Mouse (Mus musculus) left cerebral cortex, adult 9 months (tissue): ENCODE measurements around the gene Rfxap.
"Not testable (repeated sequence)": the region's sequence is repeated elsewhere in the genome, so short reads cannot be mapped to it uniquely, and the experiment has no call there.

Experiments
- DNase-seq, 2 experiments: peaks; one replicate each; pipeline ENCODE4 v3.0.0; 2022; ENCODE audit warnings: low spot score in 2 of 2

Gene Rfxap

DNA sequence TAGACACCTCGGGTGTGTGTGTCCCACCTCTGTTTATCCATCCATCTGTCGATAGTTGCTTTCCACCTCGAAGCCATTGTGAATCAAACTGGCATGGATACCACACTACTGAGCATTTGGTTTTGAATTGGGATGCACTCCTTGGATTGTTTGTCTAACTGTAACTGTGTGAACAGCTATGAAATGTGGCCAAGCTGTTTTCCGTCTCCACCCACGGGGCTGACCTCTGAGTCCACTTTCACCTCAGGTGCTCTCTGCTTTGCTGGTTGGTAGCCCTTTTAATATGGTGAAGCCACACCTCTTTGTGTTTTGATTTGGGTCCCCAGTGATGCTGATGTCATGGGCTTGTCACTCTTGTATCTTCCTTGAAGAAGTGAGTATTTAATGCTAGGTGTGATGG lies 40.8 kb downstream of the Rfxap start:
- DNase-seq = no peak

DNA sequence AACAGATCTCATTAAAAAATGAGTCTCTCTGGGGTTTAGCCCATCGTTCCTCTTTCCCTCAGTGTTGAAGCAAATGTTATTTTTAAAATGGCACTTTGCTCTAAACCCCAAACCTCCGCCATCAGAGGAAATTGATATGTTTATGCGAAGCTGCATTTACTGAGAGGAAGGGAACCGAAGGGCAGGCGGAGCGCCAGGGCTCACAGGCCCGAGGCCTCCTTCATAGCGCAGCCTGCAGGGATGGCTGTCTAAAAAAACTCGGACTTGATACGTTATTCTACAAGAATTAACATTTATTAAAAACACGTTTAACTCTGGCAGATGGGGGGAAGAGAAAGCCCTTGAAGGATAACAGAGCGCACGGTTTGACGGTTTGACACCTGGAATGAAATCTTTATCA lies 41.6 kb downstream of the Rfxap start:
- no peak for DNase-seq

DNA sequence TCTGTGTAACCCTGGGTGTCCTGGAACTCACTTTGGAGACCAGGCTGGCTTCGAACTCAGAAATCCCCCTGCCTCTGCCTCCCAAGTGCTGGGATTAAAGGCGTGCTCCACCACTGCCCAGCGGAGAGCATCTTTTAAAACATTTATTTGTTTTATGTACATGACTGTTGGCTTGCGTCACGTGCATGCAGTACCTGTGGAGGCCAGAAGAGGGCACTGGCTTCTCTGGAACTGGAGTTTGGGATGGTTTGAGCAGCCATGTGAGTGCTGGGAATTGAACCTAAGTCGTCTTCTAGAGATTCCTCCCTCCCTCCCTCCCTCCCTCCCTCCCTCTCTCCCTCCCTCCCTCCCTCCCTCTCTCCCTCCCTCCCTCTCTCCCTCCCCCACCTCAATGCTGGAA lies 42.1 kb downstream of the Rfxap start:
- DNase-seq = not testable (repeated sequence)

DNA sequence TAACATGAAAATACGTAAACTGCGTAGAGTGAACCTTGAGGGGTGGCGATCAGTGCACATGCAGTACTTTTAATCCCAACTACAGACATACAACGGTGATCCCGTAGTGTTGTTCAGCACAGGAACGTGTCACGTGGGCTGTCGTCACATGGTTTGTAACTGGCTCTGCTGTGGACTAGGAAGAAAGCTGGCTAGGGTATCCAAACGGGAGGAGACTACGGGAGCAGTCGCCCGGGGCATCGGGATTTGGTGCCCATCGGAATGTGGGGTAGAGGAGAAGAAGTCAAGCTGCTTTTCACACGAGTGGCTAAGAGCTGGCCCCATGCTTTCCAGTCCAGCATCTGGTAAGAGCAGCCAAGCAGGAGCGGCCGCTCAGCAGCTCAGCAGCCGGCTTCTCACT lies 43.2 kb downstream of the Rfxap start:
- DNase-seq = peak in 1 of 2 experiments; percentile 34

DNA sequence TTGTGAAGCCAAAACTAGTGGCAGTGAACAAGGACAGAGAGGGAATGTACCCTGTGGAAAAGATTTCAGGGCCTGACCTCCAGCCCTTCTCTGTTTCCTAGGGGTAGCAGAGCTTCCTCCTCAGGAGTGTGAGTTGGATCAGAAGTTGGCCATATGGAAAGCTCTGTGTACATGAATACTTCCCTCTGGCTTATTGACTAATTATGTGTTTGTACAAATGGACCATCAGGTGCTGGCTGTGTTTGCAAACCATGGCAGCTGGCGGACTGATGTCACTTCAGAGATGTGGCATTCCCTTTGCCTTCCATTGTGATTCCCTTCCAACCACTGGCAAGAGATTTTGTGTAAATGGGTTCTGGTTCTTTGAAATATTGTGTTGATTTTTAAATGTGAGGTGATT lies 46.3 kb downstream of the Rfxap start:
- no peak for DNase-seq

DNA sequence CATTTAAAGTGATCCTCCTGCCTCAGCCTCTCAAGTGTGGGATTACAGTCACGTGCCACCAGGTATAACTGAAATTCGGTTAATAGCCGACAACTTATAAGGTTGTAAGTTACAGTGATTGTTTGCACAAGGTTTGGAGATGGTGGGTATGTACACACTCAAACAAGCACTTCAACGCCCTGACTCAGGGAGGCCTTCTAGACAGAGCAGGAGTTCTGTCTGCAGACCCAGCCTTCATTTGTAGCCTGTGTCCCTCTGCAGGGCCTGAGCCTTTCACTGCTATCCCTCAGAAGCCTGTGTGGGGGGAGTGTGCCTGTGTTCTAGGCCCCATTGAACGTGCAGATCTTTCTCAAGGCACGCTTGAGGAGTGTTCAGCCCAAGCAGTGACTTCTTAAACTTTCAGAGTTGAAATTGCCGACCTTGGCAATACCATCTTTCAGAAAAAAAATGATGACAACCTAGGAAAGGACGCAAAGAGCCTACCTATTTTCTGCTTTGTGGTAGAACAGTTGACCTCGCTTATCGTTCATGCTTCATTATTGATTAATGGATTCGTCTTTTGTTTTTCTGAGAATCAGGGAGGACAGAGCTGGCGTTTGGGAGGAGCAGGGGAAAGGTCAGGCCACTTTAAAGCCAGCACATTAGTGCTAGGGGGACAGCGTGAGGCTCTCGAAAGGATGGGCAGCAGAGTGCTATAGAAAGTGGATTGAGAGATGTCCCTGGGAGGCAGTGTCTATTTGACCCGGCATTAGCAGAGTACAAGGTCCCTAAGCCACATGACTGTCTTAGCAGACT lies 47.1 kb downstream of the Rfxap start:
- DNase-seq = no peak

GRCm38 (mm10) chr3:54759211-54759610 lies 48.4 kb downstream of the Rfxap start:
- DNase-seq = no peak

DNA sequence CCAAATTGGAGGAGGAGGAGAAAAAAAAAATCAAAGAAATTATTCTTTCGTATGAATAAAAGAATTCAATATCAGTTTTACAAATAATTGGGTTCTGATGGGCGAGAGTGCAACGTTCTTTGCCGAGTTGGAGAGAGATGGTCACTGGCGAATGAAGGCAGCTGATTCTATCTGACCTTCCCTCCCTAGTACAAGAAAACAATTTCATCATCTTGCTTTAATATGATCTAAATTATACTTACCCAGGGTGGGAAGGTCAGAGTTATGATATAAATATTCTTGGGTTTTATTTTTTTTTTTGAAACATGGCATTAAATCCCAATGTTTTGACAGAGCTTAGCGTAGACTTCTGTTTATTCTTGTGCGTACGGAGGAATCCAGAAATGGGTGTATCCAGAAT lies 50.1 kb downstream of the Rfxap start:
- DNase-seq = no peak

DNA sequence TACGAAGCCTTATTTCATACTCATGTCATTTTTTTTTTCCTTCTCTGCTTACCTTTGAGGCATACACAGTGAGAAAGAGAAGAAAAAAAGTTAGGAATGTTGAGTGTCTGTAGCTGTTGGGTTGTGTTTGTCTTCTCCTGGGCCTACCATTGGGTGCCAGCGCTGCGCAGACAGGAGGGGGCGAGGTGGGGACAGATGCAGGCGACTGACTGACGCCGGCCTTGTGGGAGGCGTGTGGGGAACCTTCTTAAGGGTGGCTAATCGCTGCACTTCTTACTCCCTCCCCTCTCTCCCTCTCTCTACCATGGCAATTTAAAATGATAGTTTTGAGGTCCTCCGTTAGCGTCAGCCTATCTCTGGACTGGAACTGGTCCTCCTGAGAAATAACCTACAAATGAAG lies 51.5 kb downstream of the Rfxap start:
- peak in 1 of 2 experiments; percentile 27 for DNase-seq

- peak in 1 of 2 experiments; percentile 60 for DNase-seq
Measured at GRCm38 (mm10) chr3:54755145-54756041, 52.2 kb downstream of the Rfxap start, which contains the start of gene Smad9. Gene Smad9 (plus strand): TSS chr3:54755582.

DNA sequence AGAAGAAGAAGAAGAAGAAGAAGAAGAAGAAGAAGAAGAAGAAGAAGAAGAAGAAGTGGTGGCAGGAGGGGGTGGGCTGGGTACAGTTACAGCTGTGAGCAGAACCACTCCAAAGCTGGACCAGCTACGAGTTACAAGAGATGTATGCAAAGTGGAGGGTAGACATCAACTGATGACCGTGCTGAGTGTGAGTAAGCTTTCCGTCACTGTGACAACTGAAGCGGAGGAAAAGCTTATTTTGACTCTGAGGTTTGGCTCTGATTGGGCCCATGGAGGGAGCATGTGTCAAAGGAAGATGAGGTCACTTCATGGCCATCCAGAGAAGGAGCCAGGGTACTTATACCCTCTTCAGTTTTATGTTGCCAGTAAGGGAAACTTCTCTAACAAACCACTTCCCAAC lies 54.2 kb downstream of the Rfxap start:
- DNase-seq = no peak
